Mouse (Mus musculus): ENCODE measurements around the gene Vmn1r142. TPM values are rescaled to one million over a fixed set of nuclear protein-coding genes. Genes with fewer than 3 reads are reported as not detected.
"Not testable (repeated sequence)": the region's sequence is repeated elsewhere in the genome, so short reads cannot be mapped to it uniquely, and the experiment has no call there.

Vmn1r142 gene
- polyA plus RNA-seq (2016; fragmentation: Nextera tagmentation; extraction: Ambion mirVana): not detected in 2 replicates

GRCm38 (mm10) chr7:22163935-22164334 is at the start of gene Vmn1r142:
Gene Vmn1r142 (minus strand): TSS chr7:22164035.
- H3K4me3 ChIP-seq; H3K27ac ChIP-seq; ATAC-seq (ENCODE audit: low FRiP score, low read depth); H3K9ac ChIP-seq; H3K4me1 ChIP-seq; H3K9me3 ChIP-seq; H3K36me3 ChIP-seq; H3K4me2 ChIP-seq (replicated peaks); H3K27me3 ChIP-seq (replicated peaks): not testable (repeated sequence)
- no CpG with 5 or more reads among the region's 3 CpGs for WGBS

GRCm38 (mm10) chr7:22201164-22201563 is 37.3 kb upstream of the Vmn1r142 start, which contains the start of gene Gm8653:
Gene Gm8653 (minus strand): TSS chr7:22201264.
- H3K36me3 ChIP-seq; H3K4me1 ChIP-seq; H3K4me2 ChIP-seq (replicated peaks); H3K4me3 ChIP-seq; H3K27me3 ChIP-seq (replicated peaks); H3K27ac ChIP-seq; H3K9me3 ChIP-seq; H3K9ac ChIP-seq; ATAC-seq (ENCODE audit: low FRiP score, low read depth): not testable (repeated sequence)
- no CpG with 5 or more reads among the region's 2 CpGs for WGBS

DNA sequence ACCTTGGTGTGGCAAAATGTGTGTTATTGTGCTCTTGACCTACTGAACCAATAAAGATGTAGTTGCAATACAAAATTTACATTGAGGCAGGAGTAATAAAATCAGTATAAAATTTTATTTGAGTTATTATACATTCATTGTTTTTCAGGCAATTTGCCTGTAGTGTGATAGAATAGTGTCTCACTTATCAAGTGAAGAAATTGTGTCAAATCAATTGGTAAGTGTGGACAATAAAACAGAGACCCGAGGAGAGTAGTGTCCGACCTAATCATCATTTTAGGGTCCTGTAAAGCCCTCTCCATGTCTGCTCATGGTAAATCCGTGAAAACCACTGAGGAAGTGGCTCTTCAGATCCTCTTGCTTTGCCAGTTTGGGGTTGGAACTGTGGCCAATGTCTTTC is 25.2 kb upstream of the Vmn1r142 start, which contains the start of gene Vmn1r143:
TSS of gene Vmn1r143 (plus strand) at position 301 of the 400 bp plus-strand sequence.
- no CpG with 5 or more reads among the region's 3 CpGs for WGBS
- H3K27me3 ChIP-seq (replicated peaks); H3K36me3 ChIP-seq; H3K9ac ChIP-seq; H3K9me3 ChIP-seq; H3K4me2 ChIP-seq (replicated peaks); H3K4me3 ChIP-seq; H3K27ac ChIP-seq; H3K4me1 ChIP-seq; ATAC-seq (ENCODE audit: low FRiP score, low read depth): not testable (repeated sequence)

- H3K9ac ChIP-seq; H3K36me3 ChIP-seq; H3K4me1 ChIP-seq; H3K27ac ChIP-seq; H3K9me3 ChIP-seq; ATAC-seq (ENCODE audit: low FRiP score, low read depth); H3K27me3 ChIP-seq (replicated peaks); H3K4me2 ChIP-seq (replicated peaks); H3K4me3 ChIP-seq: not testable (repeated sequence)
- no CpG with 5 or more reads among the region's 5 CpGs for WGBS
Measured at GRCm38 (mm10) chr7:22134641-22135040, 29.2 kb downstream of the Vmn1r142 start, which contains the start of gene Gm10666. Gene Gm10666 (minus strand): TSS chr7:22134741.

GRCm38 (mm10) chr7:22118145-22118544 is 45.7 kb downstream of the Vmn1r142 start, which contains the start of gene Gm16451:
Gene Gm16451 (minus strand): TSS chr7:22118245.
- not testable (repeated sequence) for ATAC-seq (ENCODE audit: low FRiP score, low read depth); H3K4me1 ChIP-seq; H3K4me3 ChIP-seq; H3K36me3 ChIP-seq; H3K9me3 ChIP-seq; H3K27ac ChIP-seq; H3K27me3 ChIP-seq (replicated peaks); H3K9ac ChIP-seq; H3K4me2 ChIP-seq (replicated peaks)
- no CpG with 5 or more reads among the region's 2 CpGs for WGBS

Other genes with a start within 250 kb of the Vmn1r142 start
- gene Gm5891, start 242.7 kb downstream of the Vmn1r142 start, polyA plus RNA-seq (2016; fragmentation: Nextera tagmentation; extraction: Ambion mirVana): not detected in 2 replicates
- not detected in 2 replicates for gene Vmn1r137, start 169.4 kb downstream of the Vmn1r142 start, polyA plus RNA-seq (2016; fragmentation: Nextera tagmentation; extraction: Ambion mirVana)
- gene Vmn1r138, start 135.1 kb downstream of the Vmn1r142 start, polyA plus RNA-seq (2016; fragmentation: Nextera tagmentation; extraction: Ambion mirVana): not detected in 2 replicates
- gene Gm6176, start 107.7 kb downstream of the Vmn1r142 start, polyA plus RNA-seq (2016; fragmentation: Nextera tagmentation; extraction: Ambion mirVana): not detected in 2 replicates
- not detected in 2 replicates for gene Vmn1r139, start 95.0 kb downstream of the Vmn1r142 start, polyA plus RNA-seq (2016; fragmentation: Nextera tagmentation; extraction: Ambion mirVana)
- gene Gm16451, start 45.8 kb downstream of the Vmn1r142 start, polyA plus RNA-seq (2016; fragmentation: Nextera tagmentation; extraction: Ambion mirVana): not detected in 2 replicates
- gene Gm10666, start 29.3 kb downstream of the Vmn1r142 start, polyA plus RNA-seq (2016; fragmentation: Nextera tagmentation; extraction: Ambion mirVana): not detected in 2 replicates
- gene Vmn1r143, start 25.3 kb upstream of the Vmn1r142 start, polyA plus RNA-seq (2016; fragmentation: Nextera tagmentation; extraction: Ambion mirVana): not detected in 2 replicates
- not detected in 2 replicates for gene Gm8653, start 37.2 kb upstream of the Vmn1r142 start, polyA plus RNA-seq (2016; fragmentation: Nextera tagmentation; extraction: Ambion mirVana)
- gene Gm8453, start 65.4 kb upstream of the Vmn1r142 start, polyA plus RNA-seq (2016; fragmentation: Nextera tagmentation; extraction: Ambion mirVana): not detected in 2 replicates
- not detected in 2 replicates for gene Gm4187, start 165.7 kb upstream of the Vmn1r142 start, polyA plus RNA-seq (2016; fragmentation: Nextera tagmentation; extraction: Ambion mirVana)
- gene Gm8660, start 207.0 kb upstream of the Vmn1r142 start, polyA plus RNA-seq (2016; fragmentation: Nextera tagmentation; extraction: Ambion mirVana): not detected in 2 replicates
- gene Vmn1r148, start 249.5 kb upstream of the Vmn1r142 start, polyA plus RNA-seq (2016; fragmentation: Nextera tagmentation; extraction: Ambion mirVana): not detected in 2 replicates